Mouse (Mus musculus): ENCODE measurements at regions not wholly inside any gene's neighbourhood (a gene's known extent, or its start where the extent isn't known, plus 50 kb on each side); places are given as distances from the start of the nearest gene placed in this dataset.

DNA sequence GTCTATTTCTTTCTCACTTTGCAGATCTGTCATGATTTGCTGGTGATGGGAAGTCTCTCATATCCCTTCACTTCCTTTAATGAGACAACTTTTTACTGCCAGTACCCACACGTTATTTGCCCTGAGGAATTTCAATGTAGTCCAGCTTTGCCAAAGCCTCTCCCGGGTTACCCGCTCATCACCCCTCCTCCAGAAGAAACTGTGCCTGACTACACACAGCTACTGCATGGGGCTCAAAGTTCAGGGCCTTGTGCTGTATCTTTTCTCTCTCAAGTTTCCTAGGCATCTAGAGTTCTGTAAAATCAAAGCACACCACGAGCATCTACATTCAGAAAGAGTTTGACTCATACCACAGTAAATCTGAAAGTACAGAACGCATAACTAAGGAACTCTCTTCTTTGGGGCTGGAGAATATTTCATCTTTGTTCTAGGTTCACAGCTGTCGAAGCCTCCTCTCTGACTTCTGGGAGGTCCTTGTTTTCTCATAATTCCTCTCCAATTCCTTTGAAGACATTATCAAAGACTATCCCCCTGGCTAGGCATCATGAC is 328.4 kb upstream of the Tmc3 start:
- Histone ChIP-seq H3K4me1 (ENCODE audit: control insufficient read depth in 1 of 2, insufficient read depth in 2 of 2, low read length in 2 of 2) (no peaks in the 10 kb centered on the region), H3K27me3 (ENCODE audit: control insufficient read depth in 1 of 2, insufficient read depth in 2 of 2, low read length in 2 of 2) (no peaks in the 10 kb centered on the region), H3K79me2 (ENCODE audit: control insufficient read depth, insufficient read depth, low read length, poor library complexity) (no peaks in the 10 kb centered on the region), H3K27ac (ENCODE audit: control insufficient read depth, low read depth, low read length) (no peak overlapping the region), H3K36me3 (ENCODE audit: control insufficient read depth in 1 of 2, insufficient read depth in 2 of 2, low read length in 2 of 2) (no peaks in the 10 kb centered on the region), H3K4me3 (ENCODE audit: control insufficient read depth in 1 of 2, insufficient read depth in 1 of 2, low read depth in 2 of 2, low read length in 2 of 2) (no peak overlapping the region), H3K9ac (ENCODE audit: control insufficient read depth, low read depth, low read length, poor library complexity, severe bottlenecking) (no peak overlapping the region), H3K9me3 (replicated peaks; ENCODE audit: insufficient read depth, low read length) (no peaks in the 10 kb centered on the region)
- no peak for DNase-seq (ENCODE audit: low read depth, low spot score)
- TF ChIP-seq SIN3A (IDR thresholded peaks at IDR 0.05; ENCODE audit: low read length), result no peak
- TF ChIP-seq MAZ (IDR thresholded peaks at IDR 0.05; ENCODE audit: low read depth, low read length), result no peak
- no peak for TF ChIP-seq ZNF384 (IDR thresholded peaks at IDR 0.05; ENCODE audit: low read depth, low read length)

GRCm38 (mm10) chr7:83258363-83258916 is 326.3 kb upstream of the Tmc3 start:
- no peak for DNase-seq (ENCODE audit: low read depth, low spot score)
- no peaks in the 10 kb centered on the region for H3K36me3 ChIP-seq (ENCODE audit: control insufficient read depth in 1 of 2, insufficient read depth in 2 of 2, low read length in 2 of 2)
- no peaks in the 10 kb centered on the region for H3K9me3 ChIP-seq (replicated peaks; ENCODE audit: insufficient read depth, low read length)
- no peak overlapping the region for H3K27ac ChIP-seq (ENCODE audit: control insufficient read depth, low read depth, low read length)
- H3K4me3 ChIP-seq (ENCODE audit: control insufficient read depth in 1 of 2, insufficient read depth in 1 of 2, low read depth in 2 of 2, low read length in 2 of 2), result no peak overlapping the region
- no peak overlapping the region for H3K9ac ChIP-seq (ENCODE audit: control insufficient read depth, low read depth, low read length, poor library complexity, severe bottlenecking)
- H3K79me2 ChIP-seq (ENCODE audit: control insufficient read depth, insufficient read depth, low read length, poor library complexity), result no peaks in the 10 kb centered on the region
- no peak for TF ChIP-seq MYB (IDR thresholded peaks at IDR 0.05; ENCODE audit: low read depth, low read length)
- no peak for TF ChIP-seq NELFE (IDR thresholded peaks at IDR 0.05; ENCODE audit: low read depth, low read length)
- TF ChIP-seq POLR2A (IDR thresholded peaks at IDR 0.05; ENCODE audit: control insufficient read depth in 1 of 2, insufficient read depth in 1 of 2, low read depth in 1 of 2, low read length in 2 of 2, poor library complexity in 1 of 2), result no peak
- no peak for TF ChIP-seq TCF12 (IDR thresholded peaks at IDR 0.05; ENCODE audit: low read depth, low read length)
- TF ChIP-seq ETS1 (IDR thresholded peaks at IDR 0.05; ENCODE audit: low read depth, low read length), result no peak
- TF ChIP-seq RCOR1 (IDR thresholded peaks at IDR 0.05; ENCODE audit: low read depth, low read length), result no peak
- no peak for TF ChIP-seq ZKSCAN1 (IDR thresholded peaks at IDR 0.05; ENCODE audit: low read depth, low read length)
- no peak for TF ChIP-seq SIN3A (IDR thresholded peaks at IDR 0.05; ENCODE audit: low read length)
- no peak for TF ChIP-seq E2F4 (IDR thresholded peaks at IDR 0.05; ENCODE audit: borderline replicate concordance, low read depth, low read length)
- no peak for TF ChIP-seq CHD1 (IDR thresholded peaks at IDR 0.05; ENCODE audit: low read depth, low read length)
- TF ChIP-seq POLR2AphosphoS5 (IDR thresholded peaks at IDR 0.05; ENCODE audit: borderline replicate concordance, low read depth, low read length), result no peak
- no peak for TF ChIP-seq CHD2 (IDR thresholded peaks at IDR 0.05; ENCODE audit: low read length)
- TF ChIP-seq GATA1 (IDR thresholded peaks at IDR 0.05; ENCODE audit: low read depth, low read length), result no peak
- TF ChIP-seq ZC3H11A (IDR thresholded peaks at IDR 0.05; ENCODE audit: low read depth, low read length), result no peak
- TF ChIP-seq MAZ (IDR thresholded peaks at IDR 0.05; ENCODE audit: low read depth, low read length), result no peak
- no peaks in the 10 kb centered on the region for H3K4me1 ChIP-seq (ENCODE audit: control insufficient read depth in 1 of 2, insufficient read depth in 2 of 2, low read length in 2 of 2)
- no peaks in the 10 kb centered on the region for H3K27me3 ChIP-seq (ENCODE audit: control insufficient read depth in 1 of 2, insufficient read depth in 2 of 2, low read length in 2 of 2)
